Mouse (Mus musculus): ENCODE data around the gene Tgfbr3. TPM values are rescaled to one million over a fixed set of nuclear protein-coding genes. Genes with fewer than 3 reads are reported as not detected.
A peak's percentile ranks its signal among the peaks of the same experiment; 100 is the strongest.

Tgfbr3 gene
- polyA plus RNA-seq, 1 experiment from 2014 or later: 21.4 TPM

GRCm38 (mm10) chr5:107106793-107107192 is 182.6 kb downstream of the Tgfbr3 start:
- DNase-seq (ENCODE audit: low spot score) (peak; percentile 65), ATAC-seq (peak; percentile 56)
- H3K27ac ChIP-seq (ENCODE audit: low read length): no peak overlapping the region
- no peaks in the 10 kb centered on the region for H3K9me3 ChIP-seq (ENCODE audit: low read length)
- H3K27me3 ChIP-seq (replicated peaks; ENCODE audit: insufficient read depth, low read length): no peaks in the 10 kb centered on the region
- 43% methylated on average over 12 of the region's 12 CpGs for WGBS
- no peaks in the 10 kb centered on the region; the same call in 1 of the 2 replicates for H3K4me1 ChIP-seq (ENCODE audit: insufficient read depth, low read depth, low read length)
- H3K9ac ChIP-seq (replicated peaks; ENCODE audit: low read depth): no peak overlapping the region
- peaks cover 11% of the 10 kb centered on the region; the same call in 1 of the 2 replicates for H3K36me3 ChIP-seq (ENCODE audit: insufficient read depth, low read length)
- H3K4me2 ChIP-seq (replicated peaks; ENCODE audit: low read depth, low read length): no peak overlapping the region
- no peak overlapping the region for H3K4me3 ChIP-seq (ENCODE audit: low read depth, low read length)
- TF ChIP-seq CTCF (IDR thresholded peaks at IDR 0.05) (no peak), EP300 (IDR thresholded peaks at IDR 0.05) (peak; percentile 42)

- Histone ChIP-seq H3K9me3 (ENCODE audit: low read length) (no peaks in the 10 kb centered on the region), H3K4me1 (ENCODE audit: insufficient read depth, low read depth, low read length) (no peaks in the 10 kb centered on the region; the same call in 1 of the 2 replicates), H3K9ac (replicated peaks; ENCODE audit: low read depth) (no peak overlapping the region), H3K27ac (ENCODE audit: low read length) (no peak overlapping the region), H3K4me3 (ENCODE audit: low read depth, low read length) (no peak overlapping the region), H3K27me3 (replicated peaks; ENCODE audit: insufficient read depth, low read length) (no peaks in the 10 kb centered on the region), H3K36me3 (ENCODE audit: insufficient read depth, low read length) (peaks cover 11% of the 10 kb centered on the region; the same call in 1 of the 2 replicates), H3K4me2 (replicated peaks; ENCODE audit: low read depth, low read length) (no peak overlapping the region)
- TF ChIP-seq EP300 (IDR thresholded peaks at IDR 0.05) (no peak), CTCF (IDR thresholded peaks at IDR 0.05) (no peak; the same call in 1 of the 2 replicates)
- no peak for DNase-seq (ENCODE audit: low spot score)
- WGBS: 80% methylated on average over 2 of the region's 2 CpGs
- ATAC-seq: no peak
Observed at GRCm38 (mm10) chr5:107106139-107106538, 183.3 kb downstream of the Tgfbr3 start.

- Histone ChIP-seq H3K9ac (replicated peaks; ENCODE audit: low read depth) (no peak overlapping the region), H3K4me2 (replicated peaks; ENCODE audit: low read depth, low read length) (no peak overlapping the region), H3K36me3 (ENCODE audit: insufficient read depth, low read length) (peaks cover under 1% of the 10 kb centered on the region; the same call in 1 of the 2 replicates), H3K27ac (ENCODE audit: low read length) (no peak overlapping the region), H3K4me3 (ENCODE audit: low read depth, low read length) (no peak overlapping the region), H3K27me3 (replicated peaks; ENCODE audit: insufficient read depth, low read length) (no peaks in the 10 kb centered on the region), H3K4me1 (ENCODE audit: insufficient read depth, low read depth, low read length) (no peaks in the 10 kb centered on the region; the same call in 1 of the 2 replicates), H3K9me3 (ENCODE audit: low read length) (no peaks in the 10 kb centered on the region)
- WGBS: 85% methylated on average over 2 of the region's 2 CpGs
- no peak for TF ChIP-seq EP300 (IDR thresholded peaks at IDR 0.05)
- no peak for TF ChIP-seq CTCF (IDR thresholded peaks at IDR 0.05)
- ATAC-seq (no peak), DNase-seq (ENCODE audit: low spot score) (no peak)
Observed at GRCm38 (mm10) chr5:107103591-107103990, 185.8 kb downstream of the Tgfbr3 start.

- H3K27ac ChIP-seq (ENCODE audit: low read length): peak overlapping the region; percentile 62; the same call in 1 of the 2 replicates
- DNase-seq (ENCODE audit: low spot score): peak; percentile 58
- no peaks in the 10 kb centered on the region for H3K9me3 ChIP-seq (ENCODE audit: low read length)
- no peaks in the 10 kb centered on the region for H3K36me3 ChIP-seq (ENCODE audit: insufficient read depth, low read length)
- no peak for TF ChIP-seq EP300 (IDR thresholded peaks at IDR 0.05)
- TF ChIP-seq CTCF (IDR thresholded peaks at IDR 0.05): no peak
- WGBS: 64% methylated on average over 4 of the region's 4 CpGs
- H3K9ac ChIP-seq (replicated peaks; ENCODE audit: low read depth): no peak overlapping the region
- no peaks in the 10 kb centered on the region for H3K27me3 ChIP-seq (replicated peaks; ENCODE audit: insufficient read depth, low read length)
- H3K4me3 ChIP-seq (ENCODE audit: low read depth, low read length): no peak overlapping the region
- H3K4me2 ChIP-seq (replicated peaks; ENCODE audit: low read depth, low read length): no peak overlapping the region
- H3K4me1 ChIP-seq (ENCODE audit: insufficient read depth, low read depth, low read length): no peaks in the 10 kb centered on the region; the same call in 1 of the 2 replicates
- peak; percentile 21; the same call in 1 of the 2 replicates for ATAC-seq
Observed at GRCm38 (mm10) chr5:107102916-107103315, 186.5 kb downstream of the Tgfbr3 start.

- H3K27ac ChIP-seq (ENCODE audit: low read length): peak overlapping the region; percentile 72
- WGBS: 63% methylated on average over 4 of the region's 4 CpGs
- DNase-seq (ENCODE audit: low spot score): peak; percentile 84
- H3K4me2 ChIP-seq (replicated peaks; ENCODE audit: low read depth, low read length): no peak overlapping the region
- no peaks in the 10 kb centered on the region for H3K27me3 ChIP-seq (replicated peaks; ENCODE audit: insufficient read depth, low read length)
- no peak overlapping the region for H3K9ac ChIP-seq (replicated peaks; ENCODE audit: low read depth)
- H3K9me3 ChIP-seq (ENCODE audit: low read length): no peaks in the 10 kb centered on the region
- ATAC-seq: peak; percentile 42
- peak; percentile 74 for TF ChIP-seq EP300 (IDR thresholded peaks at IDR 0.05)
- no peak for TF ChIP-seq CTCF (IDR thresholded peaks at IDR 0.05)
- H3K4me1 ChIP-seq (ENCODE audit: insufficient read depth, low read depth, low read length): no peaks in the 10 kb centered on the region; the same call in 1 of the 2 replicates
- no peaks in the 10 kb centered on the region for H3K36me3 ChIP-seq (ENCODE audit: insufficient read depth, low read length)
- H3K4me3 ChIP-seq (ENCODE audit: low read depth, low read length): no peak overlapping the region
Observed at GRCm38 (mm10) chr5:107101684-107102083, 187.7 kb downstream of the Tgfbr3 start.

GRCm38 (mm10) chr5:107101135-107101534 is 188.3 kb downstream of the Tgfbr3 start:
- 31% methylated on average over 7 of the region's 7 CpGs for WGBS
- H3K4me1 ChIP-seq (ENCODE audit: insufficient read depth, low read depth, low read length): no peaks in the 10 kb centered on the region; the same call in 1 of the 2 replicates
- TF ChIP-seq CTCF (IDR thresholded peaks at IDR 0.05) (peak; percentile 16; the same call in 1 of the 2 replicates), EP300 (IDR thresholded peaks at IDR 0.05) (peak; percentile 82)
- H3K9me3 ChIP-seq (ENCODE audit: low read length): no peaks in the 10 kb centered on the region
- no peak overlapping the region for H3K9ac ChIP-seq (replicated peaks; ENCODE audit: low read depth)
- ATAC-seq (peak; percentile 81), DNase-seq (ENCODE audit: low spot score) (peak; percentile 60)
- no peaks in the 10 kb centered on the region for H3K36me3 ChIP-seq (ENCODE audit: insufficient read depth, low read length)
- no peak overlapping the region for H3K4me2 ChIP-seq (replicated peaks; ENCODE audit: low read depth, low read length)
- H3K27ac ChIP-seq (ENCODE audit: low read length): peak overlapping the region; percentile 72
- no peaks in the 10 kb centered on the region for H3K27me3 ChIP-seq (replicated peaks; ENCODE audit: insufficient read depth, low read length)
- H3K4me3 ChIP-seq (ENCODE audit: low read depth, low read length): no peak overlapping the region
